Mouse (Mus musculus) ovary, postnatal 14 days (tissue): Measurements from ENCODE around the gene Arhgap24.

Source experiments
- DNase-seq: peaks from one replicate; pipeline ENCODE4 v3.0.0; 2022; ENCODE audit warnings: low spot score

The Arhgap24 gene

DNA sequence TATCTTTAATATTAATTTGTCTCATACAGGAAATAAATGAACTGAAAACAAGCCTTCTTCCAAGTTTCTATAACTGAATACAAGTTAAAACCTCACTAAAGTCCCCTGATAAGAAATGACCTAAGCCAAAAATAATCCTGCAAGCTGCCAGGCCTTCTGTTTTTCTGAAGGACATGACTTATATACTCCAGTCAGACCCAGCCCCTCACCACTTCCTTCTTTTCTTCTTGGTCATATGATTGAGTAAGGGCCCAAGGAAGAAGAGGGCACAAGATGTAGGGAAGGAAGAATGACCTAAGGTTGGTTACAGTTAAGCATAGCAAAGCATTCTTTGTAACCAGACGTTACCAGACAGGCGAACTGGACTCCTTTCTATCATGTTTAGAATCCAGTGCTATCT, 21.1 kb downstream of the Arhgap24 start:
- no peak for DNase-seq

DNA sequence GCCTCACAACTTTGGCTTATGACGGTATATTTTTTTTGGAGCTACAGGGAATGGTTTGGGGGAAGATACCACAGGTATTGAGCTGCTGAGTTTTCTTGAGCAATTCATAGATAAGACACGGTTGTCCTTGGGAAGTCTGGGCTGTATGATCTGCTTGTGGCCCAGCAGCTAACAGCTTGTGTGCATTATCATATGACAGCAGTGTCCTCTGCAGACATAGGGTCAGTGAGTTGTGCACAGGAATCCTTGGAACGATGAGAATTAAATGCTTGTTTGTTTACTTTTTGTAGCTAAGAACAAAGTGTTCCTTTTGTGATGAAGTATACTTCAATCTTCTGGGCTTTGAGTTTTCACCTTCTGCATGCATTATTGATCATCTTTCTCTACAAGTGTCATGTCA, 21.9 kb downstream of the Arhgap24 start:
- no peak for DNase-seq

DNA sequence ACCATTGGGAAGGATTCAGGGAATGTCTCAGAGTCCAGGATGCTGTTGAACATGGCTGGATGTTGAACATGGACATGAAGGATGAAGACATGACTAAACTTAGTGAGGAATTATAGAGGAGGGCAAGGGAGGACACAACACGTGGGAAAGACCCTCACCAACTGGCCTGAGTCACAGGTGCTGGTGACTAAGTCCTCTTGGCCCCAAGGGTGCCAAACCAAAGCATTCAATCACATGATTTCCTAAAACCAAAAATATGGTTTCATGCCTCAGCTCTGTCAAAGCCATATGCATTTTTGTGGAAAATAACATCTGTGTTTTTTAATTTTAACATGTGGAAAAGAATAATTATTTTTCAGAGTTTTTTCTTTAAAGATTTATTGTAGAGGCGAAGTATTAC, 22.7 kb downstream of the Arhgap24 start:
- no peak for DNase-seq

- no peak for DNase-seq
Measured at GRCm38 (mm10) chr5:102504557-102504956, 23.4 kb downstream of the Arhgap24 start.

DNA sequence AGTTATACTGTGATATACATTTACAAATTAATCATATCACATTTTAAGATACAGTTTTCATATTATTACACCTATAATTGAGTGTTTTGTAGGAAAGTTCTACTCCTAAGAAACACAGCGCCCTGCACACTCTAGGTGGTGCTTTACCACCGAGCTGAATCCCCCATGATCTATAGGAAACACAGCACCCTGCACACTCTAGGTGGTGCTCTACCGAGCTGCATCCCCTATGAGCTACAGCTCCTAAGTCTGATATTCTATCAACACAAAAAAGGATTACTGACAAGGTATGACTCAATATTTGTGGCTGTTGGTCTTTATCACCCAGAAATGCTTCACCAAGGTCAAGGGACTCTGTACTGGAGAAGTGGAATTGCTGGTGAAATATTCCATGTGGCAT, 27.0 kb downstream of the Arhgap24 start:
- no peak for DNase-seq

- DNase-seq: no peak
Measured at GRCm38 (mm10) chr5:102509381-102509780, 28.2 kb downstream of the Arhgap24 start.

GRCm38 (mm10) chr5:102511651-102512050, 30.5 kb downstream of the Arhgap24 start:
- no peak for DNase-seq

- DNase-seq: no peak
Measured at GRCm38 (mm10) chr5:102515496-102515895, 34.3 kb downstream of the Arhgap24 start.

DNA sequence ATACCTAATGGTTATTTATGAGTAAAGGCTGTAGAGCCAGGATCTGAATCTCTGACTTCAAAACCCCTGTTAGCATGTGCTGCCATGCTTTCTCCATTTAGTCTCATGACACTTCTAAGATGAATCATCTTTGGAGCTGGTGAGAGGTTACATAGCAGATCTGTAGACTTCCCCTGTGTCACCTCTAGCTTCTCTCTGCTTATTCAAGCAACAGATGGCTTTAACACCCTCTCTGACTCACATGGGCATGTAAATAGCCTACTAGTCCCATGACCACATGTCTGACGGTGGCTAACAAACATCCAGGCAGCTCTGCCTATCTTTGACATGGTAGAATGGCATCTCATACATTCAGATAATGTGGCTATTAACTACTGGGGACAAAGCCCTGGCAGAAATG, 39.3 kb downstream of the Arhgap24 start:
- DNase-seq: no peak

DNA sequence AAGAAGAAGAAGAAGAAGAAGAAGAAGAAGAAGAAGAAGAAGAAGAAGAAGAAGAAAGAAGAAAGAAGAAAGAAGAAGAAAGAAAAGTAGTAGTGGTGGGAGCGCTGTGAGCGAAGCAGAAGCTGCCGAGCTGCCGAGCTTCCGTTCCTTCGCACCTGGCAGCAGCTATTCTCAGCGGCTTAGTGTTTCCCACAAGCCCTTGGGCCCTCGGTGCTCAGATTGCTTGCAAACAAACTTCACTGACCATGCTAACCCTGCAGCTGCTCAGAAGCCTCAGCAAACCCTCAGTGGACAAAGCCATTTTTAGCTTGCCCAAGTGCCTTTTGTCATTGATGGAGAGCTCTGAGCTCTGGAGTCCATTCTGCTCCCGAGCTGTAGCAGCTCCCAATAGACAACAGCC, 54.1 kb downstream of the Arhgap24 start:
- no peak for DNase-seq

DNA sequence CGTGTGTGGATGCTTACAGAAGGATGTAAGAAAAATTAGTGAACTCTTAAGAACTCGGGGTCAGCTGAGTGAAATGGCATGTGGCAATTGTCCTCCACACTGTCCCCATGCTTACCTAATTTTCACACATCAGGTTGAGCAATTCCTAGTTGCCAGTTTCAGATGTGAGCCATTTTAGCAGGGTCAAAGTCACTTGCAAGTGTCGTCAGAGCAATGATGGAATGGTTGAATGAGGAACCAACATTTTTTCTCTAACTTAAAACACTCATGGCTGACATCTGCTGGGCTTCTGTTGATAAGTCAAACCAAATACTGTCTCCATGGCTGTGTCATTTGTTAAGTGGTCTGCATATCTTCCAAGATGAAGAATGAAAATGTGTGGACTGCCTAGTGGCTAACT, 56.6 kb downstream of the Arhgap24 start:
- no peak for DNase-seq

DNA sequence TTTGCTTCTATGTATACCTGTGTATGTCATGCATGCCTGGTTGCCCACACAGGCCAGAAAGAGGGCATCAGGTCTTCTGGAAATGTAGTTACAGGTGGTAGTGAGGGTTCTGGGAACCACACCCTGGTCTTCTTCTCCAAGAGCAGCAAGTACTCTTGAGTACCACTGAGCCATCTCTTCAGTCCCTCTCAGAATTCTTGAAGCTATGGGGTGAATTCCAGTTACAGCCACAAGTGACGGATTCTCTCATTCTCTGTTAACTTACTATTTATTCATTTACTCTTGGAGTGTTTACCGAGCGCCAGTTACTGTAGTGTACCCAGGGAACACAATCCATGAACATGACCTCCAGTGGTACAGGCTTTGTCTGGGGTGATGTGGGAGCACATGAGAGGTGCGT, 65.1 kb downstream of the Arhgap24 start:
- DNase-seq: no peak

- DNase-seq: no peak
Measured at GRCm38 (mm10) chr5:102547786-102548185, 66.6 kb downstream of the Arhgap24 start.

DNA sequence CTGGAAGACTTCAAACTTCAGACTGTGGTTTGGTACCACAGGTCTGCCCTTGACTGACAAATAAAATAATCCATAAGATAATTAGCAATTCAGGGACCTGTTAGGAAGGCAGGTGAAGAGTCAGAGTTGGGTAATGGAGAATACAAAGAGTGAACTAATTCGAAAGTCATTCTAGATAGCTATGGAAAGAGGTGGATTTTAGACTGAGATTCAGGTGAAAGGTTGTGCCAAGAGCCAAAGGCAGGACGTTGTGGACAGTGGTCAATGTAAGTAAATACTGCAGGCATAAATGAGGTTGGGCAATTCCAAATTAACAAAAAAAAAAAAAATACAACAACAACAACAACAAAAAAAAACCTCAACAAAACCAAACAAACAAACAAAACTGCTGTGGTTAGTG, 67.2 kb downstream of the Arhgap24 start:
- no peak for DNase-seq

GRCm38 (mm10) chr5:102550211-102550610, 69.0 kb downstream of the Arhgap24 start:
- no peak for DNase-seq

- DNase-seq: no peak
Measured at GRCm38 (mm10) chr5:102550870-102551637, 69.9 kb downstream of the Arhgap24 start.

DNA sequence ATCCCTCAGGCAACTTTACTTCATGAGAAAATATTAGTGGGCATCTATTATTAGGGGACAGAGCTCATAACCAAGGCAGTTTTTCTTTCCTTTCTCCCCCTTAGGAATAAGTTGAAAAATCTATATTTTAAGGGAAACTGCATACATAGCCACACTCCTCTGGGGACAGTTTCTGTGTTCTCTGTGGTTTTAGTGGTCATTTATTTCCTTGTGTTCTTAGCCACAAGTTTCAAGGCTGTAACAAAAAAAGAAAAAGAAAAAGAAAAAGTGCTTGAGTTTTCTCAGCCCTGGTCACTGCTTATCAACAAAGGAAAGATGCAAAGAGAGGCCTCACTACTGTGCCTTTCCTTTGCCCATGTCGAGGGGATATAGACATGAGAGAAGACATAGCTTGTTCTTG, 71.3 kb downstream of the Arhgap24 start:
- no peak for DNase-seq

- no peak for DNase-seq
Measured at GRCm38 (mm10) chr5:102555958-102556357, 74.8 kb downstream of the Arhgap24 start.

GRCm38 (mm10) chr5:102560270-102560669, 79.1 kb downstream of the Arhgap24 start:
- no peak for DNase-seq

DNA sequence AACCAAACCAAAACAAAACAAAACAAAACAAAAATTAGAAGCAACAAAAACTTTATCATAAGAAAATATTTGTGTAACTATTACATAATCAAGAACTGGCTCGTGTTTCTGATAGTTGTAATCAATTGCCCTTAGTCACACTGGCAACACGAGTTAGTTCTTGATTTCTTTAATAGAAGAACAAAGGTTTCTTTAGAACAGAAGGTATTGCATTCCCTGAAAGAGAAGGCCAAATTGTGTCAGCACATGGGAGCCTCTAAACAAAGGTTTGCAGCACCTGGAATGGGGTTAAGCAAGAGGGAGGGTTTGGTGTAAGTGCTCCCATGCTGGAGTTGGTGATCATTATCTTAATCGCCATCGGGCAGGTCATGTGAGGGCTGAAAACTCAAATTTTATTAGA, 82.8 kb downstream of the Arhgap24 start:
- no peak for DNase-seq

DNA sequence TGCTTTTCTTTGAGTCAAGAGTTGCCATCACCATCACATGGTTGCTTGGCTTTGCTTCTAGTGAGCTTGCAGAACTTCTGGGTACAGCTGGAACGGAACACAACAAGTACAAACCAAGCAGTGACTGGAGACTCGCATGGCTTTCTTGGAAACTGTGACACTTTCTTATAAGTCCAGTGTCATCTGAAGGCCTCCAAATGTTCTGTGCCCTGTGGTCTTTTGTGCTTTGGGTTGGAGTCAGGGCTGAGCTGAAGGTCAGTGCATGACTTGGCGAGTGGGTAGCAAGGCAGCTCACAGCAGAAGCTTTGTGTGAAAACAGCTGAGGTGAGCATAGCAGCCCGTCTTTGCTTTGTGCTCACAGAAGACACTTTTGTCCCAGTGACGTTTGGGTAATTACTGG, 87.6 kb downstream of the Arhgap24 start:
- DNase-seq: no peak

- no peak for DNase-seq
Measured at GRCm38 (mm10) chr5:102571445-102571844, 90.3 kb downstream of the Arhgap24 start.

DNA sequence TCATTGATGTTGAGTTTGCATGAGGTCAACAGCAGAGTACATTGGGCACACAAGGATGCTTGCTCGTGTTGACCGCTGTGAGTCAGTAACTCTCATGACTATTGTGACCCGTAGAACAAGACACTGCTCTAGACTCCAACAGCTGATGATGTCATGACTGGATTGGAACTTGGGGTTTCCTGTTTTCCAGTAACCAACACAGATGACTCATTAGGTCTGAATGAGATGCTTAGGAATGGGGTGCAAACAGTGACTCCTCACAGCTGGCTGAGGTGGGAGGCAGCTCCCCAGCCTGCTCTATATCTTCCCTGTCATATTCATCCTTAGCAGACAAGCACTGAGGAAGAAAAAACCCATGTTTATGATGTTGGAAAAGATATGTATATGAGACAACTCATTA, 95.6 kb downstream of the Arhgap24 start:
- DNase-seq: no peak

GRCm38 (mm10) chr5:102577729-102578128, 96.5 kb downstream of the Arhgap24 start:
- DNase-seq: no peak
